Comparison of ENCODE assay signal across 8 mouse cellular contexts in genomic region chr10:127122784-127123435, GRCm38 (mm10). TPM values are rescaled to one million over a fixed set of nuclear protein-coding genes. Genes with fewer than 3 reads are reported as not detected.
DNase-seq lines count a peak whose midpoint lies in the region; ATAC-seq and TF ChIP-seq lines count a peak whose summit lies in the region.

No protein-coding gene starts in this region.

- intact Hi-C loops in heart, adult 2 months (cut with DNase I), result loop anchor here (2.0 to 5.0 kb wide), 2 partner anchors 42 to 189 kb away; partner anchors contain the start of genes B4galnt1 and Mars

- H3K4me1 ChIP-seq in heart, adult 2 months (ENCODE audit: control insufficient read depth, insufficient read depth, low read length), result peaks cover 2% of the 10 kb centered on the region; the same call in 1 of the 2 replicates
- peaks cover 8% of the 10 kb centered on the region for H3K4me1 ChIP-seq in embryonic facial prominence, embryonic 14.5 days (ENCODE audit: control insufficient read depth, insufficient read depth, low read length)
- H3K4me1 ChIP-seq in intestine, postnatal 0 days (replicated peaks; ENCODE audit: control insufficient read depth, insufficient read depth, low read length), result no peaks in the 10 kb centered on the region
- peaks cover 52% of the 10 kb centered on the region for H3K4me1 ChIP-seq in liver, embryonic 16.5 days (ENCODE audit: control insufficient read depth, low read depth, low read length)

- 18% methylated on average over 13 of the region's 13 CpGs for WGBS in heart, adult 2 months
- 21% methylated on average over 13 of the region's 13 CpGs for WGBS in embryonic facial prominence, embryonic 14.5 days
- whole genome bisulfite sequencing in intestine, postnatal 0 days, result 12% methylated on average over 13 of the region's 13 CpGs
- WGBS in liver, embryonic 16.5 days (ENCODE audit: insufficient replicate concordance), result 29% methylated on average over 13 of the region's 13 CpGs

- no peaks in the 10 kb centered on the region for H3K9me3 ChIP-seq in embryonic facial prominence, embryonic 14.5 days (ENCODE audit: control insufficient read depth, low read length)
- no peaks in the 10 kb centered on the region for H3K9me3 ChIP-seq in intestine, postnatal 0 days (ENCODE audit: control insufficient read depth)
- no peaks in the 10 kb centered on the region for H3K9me3 ChIP-seq in liver, embryonic 16.5 days (replicated peaks; ENCODE audit: control insufficient read depth, low read length)

- no peak for TF ChIP-seq EP300 in heart, adult 2 months (IDR thresholded peaks at IDR 0.05; ENCODE audit: insufficient read depth, low read depth, low read length)

- H3K4me3 ChIP-seq in heart, adult 2 months, result no peak overlapping the region
- peak overlapping the region; percentile 26 for H3K4me3 ChIP-seq in embryonic facial prominence, embryonic 14.5 days (ENCODE audit: low read depth, low read length)
- H3K4me3 ChIP-seq in intestine, postnatal 0 days (ENCODE audit: low read depth, low read length), result peak overlapping the region; percentile 23
- peak overlapping the region; percentile 50 for H3K4me3 ChIP-seq in liver, embryonic 16.5 days (ENCODE audit: low read depth, low read length)

- H3K27ac ChIP-seq in heart, adult 2 months, result no peak overlapping the region
- no peak overlapping the region for H3K27ac ChIP-seq in embryonic facial prominence, embryonic 14.5 days (replicated peaks; ENCODE audit: low read depth, low read length)
- H3K27ac ChIP-seq in intestine, postnatal 0 days (ENCODE audit: low read depth, low read length), result no peak overlapping the region
- peak overlapping the region; percentile 92 for H3K27ac ChIP-seq in liver, embryonic 16.5 days (ENCODE audit: low read length)

- H3K4me2 ChIP-seq in embryonic facial prominence, embryonic 14.5 days (ENCODE audit: low read depth, low read length), result peak overlapping the region; percentile 57
- H3K4me2 ChIP-seq in intestine, postnatal 0 days (replicated peaks; ENCODE audit: low read depth), result peak overlapping the region; percentile 62
- peak overlapping the region; percentile 71 for H3K4me2 ChIP-seq in liver, embryonic 16.5 days (ENCODE audit: low read depth, low read length)

- H3K9ac ChIP-seq in heart, adult 2 months (ENCODE audit: low read depth, low read length), result peak overlapping the region; percentile 19; the same call in 1 of the 2 replicates
- peak overlapping the region; percentile 35; the same call in 1 of the 2 replicates for H3K9ac ChIP-seq in embryonic facial prominence, embryonic 14.5 days (ENCODE audit: low read depth, low read length)
- no peak overlapping the region for H3K9ac ChIP-seq in intestine, postnatal 0 days (ENCODE audit: low read depth, low read length)
- H3K9ac ChIP-seq in liver, embryonic 16.5 days (ENCODE audit: low read depth, low read length), result peak overlapping the region; percentile 54

- peak; percentile 64 for TF ChIP-seq POLR2A in heart, adult 2 months (IDR thresholded peaks at IDR 0.05; ENCODE audit: insufficient read depth, low read depth, low read length)

- ATAC-seq in embryonic facial prominence, embryonic 14.5 days (ENCODE audit: low read depth), result no peak
- ATAC-seq in intestine, postnatal 0 days, result no peak
- ATAC-seq in liver, embryonic 16.5 days (ENCODE audit: low read depth), result peak; percentile 61

- H3K36me3 ChIP-seq in heart, adult 2 months (ENCODE audit: control insufficient read depth, insufficient read depth, low read length), result no peaks in the 10 kb centered on the region
- peaks cover 10% of the 10 kb centered on the region for H3K36me3 ChIP-seq in embryonic facial prominence, embryonic 14.5 days (ENCODE audit: control insufficient read depth, insufficient read depth, low read length)
- peaks cover 14% of the 10 kb centered on the region for H3K36me3 ChIP-seq in intestine, postnatal 0 days (ENCODE audit: control insufficient read depth, insufficient read depth)
- peaks cover 12% of the 10 kb centered on the region for H3K36me3 ChIP-seq in liver, embryonic 16.5 days (ENCODE audit: control insufficient read depth, insufficient read depth)

- H3K79me2 ChIP-seq in heart, adult 2 months (replicated peaks; ENCODE audit: control insufficient read depth, insufficient read depth, low read length), result no peaks in the 10 kb centered on the region

- H3K27me3 ChIP-seq in heart, adult 2 months (ENCODE audit: control insufficient read depth, insufficient read depth, low read length), result no peaks in the 10 kb centered on the region
- H3K27me3 ChIP-seq in embryonic facial prominence, embryonic 14.5 days (replicated peaks; ENCODE audit: control insufficient read depth, insufficient read depth, low read length), result no peaks in the 10 kb centered on the region
- H3K27me3 ChIP-seq in intestine, postnatal 0 days (replicated peaks; ENCODE audit: control insufficient read depth, insufficient read depth, low read length), result no peaks in the 10 kb centered on the region
- H3K27me3 ChIP-seq in liver, embryonic 16.5 days (ENCODE audit: control insufficient read depth, insufficient read depth, low read depth, low read length), result no peaks in the 10 kb centered on the region

- no peak for TF ChIP-seq CTCF in heart, adult 2 months (IDR thresholded peaks at IDR 0.05)
- TF ChIP-seq CTCF in intestine, postnatal 0 days (IDR thresholded peaks at IDR 0.05; ENCODE audit: low read depth), result no peak

- DNase-seq in heart, adult 2 months, result no peak
- no peak for DNase-seq in heart, adult 9 months (ENCODE audit: low spot score in 2 of 2)
- peak; percentile 84 for DNase-seq in R1 (ENCODE audit: low read depth, low spot score)
- peak; percentile 63 for DNase-seq in embryonic facial prominence, embryonic 14.5 days (ENCODE audit: low spot score)
- DNase-seq in right cerebral cortex, postnatal 25 days, result peak; percentile 58
- DNase-seq in adrenal gland, postnatal 14 days, result no peak

RNA-seq across cellular contexts. Expression of gene Os9, which starts 2.0 kb away (rescaled TPM):
- total RNA-seq in heart, adult 2 months (2021), result 10 to 100 TPM; 24.4 to 25.1 TPM
- 25.6 and 26.4 TPM in 2 replicates for polyA plus RNA-seq in heart, adult 2 months (2012; rRNA removed)
- polyA plus RNA-seq in embryonic facial prominence, embryonic 14.5 days (2014; fragmentation: Nextera tagmentation; extraction: Ambion mirVana), result 59.3 and 62.9 TPM in 2 replicates
- polyA plus RNA-seq in intestine, postnatal 0 days (2015; fragmentation: Nextera tagmentation; extraction: Ambion mirVana), result 113 and 116 TPM in 2 replicates
- polyA plus RNA-seq in liver, embryonic 16.5 days (2015; fragmentation: Nextera tagmentation; extraction: Ambion mirVana), result 58.9 and 65.6 TPM in 2 replicates
- 97.9 and 108 TPM in 2 replicates for total RNA-seq in adrenal gland, postnatal 14 days (2021)

RNA-seq across cellular contexts. Expression of gene B4galnt1, which starts 42.1 kb away (rescaled TPM):
- total RNA-seq in heart, adult 2 months (2021), result 1 to 10 TPM; 1.8 to 2.0 TPM
- polyA plus RNA-seq in heart, adult 2 months (2012; rRNA removed), result 4.0 and 9.5 TPM in 2 replicates
- polyA plus RNA-seq in embryonic facial prominence, embryonic 14.5 days (2014; fragmentation: Nextera tagmentation; extraction: Ambion mirVana), result 9.0 and 9.8 TPM in 2 replicates
- polyA plus RNA-seq in intestine, postnatal 0 days (2015; fragmentation: Nextera tagmentation; extraction: Ambion mirVana), result 29.4 and 34.1 TPM in 2 replicates
- 18.7 and 24.3 TPM in 2 replicates for polyA plus RNA-seq in liver, embryonic 16.5 days (2015; fragmentation: Nextera tagmentation; extraction: Ambion mirVana)
- total RNA-seq in adrenal gland, postnatal 14 days (2021), result 14.6 and 24.7 TPM in 2 replicates

RNA-seq across cellular contexts. Expression of gene Agap2, which starts 47.8 kb away (rescaled TPM):
- total RNA-seq in heart, adult 2 months (2021), result 1 to 10 TPM; 5.0 to 5.5 TPM
- 2.9 and 4.8 TPM in 2 replicates for polyA plus RNA-seq in heart, adult 2 months (2012; rRNA removed)
- polyA plus RNA-seq in embryonic facial prominence, embryonic 14.5 days (2014; fragmentation: Nextera tagmentation; extraction: Ambion mirVana), result 0.45 and 0.72 TPM in 2 replicates
- 0.07 and 0.20 TPM in 2 replicates for polyA plus RNA-seq in intestine, postnatal 0 days (2015; fragmentation: Nextera tagmentation; extraction: Ambion mirVana)
- 0.71 and 1.2 TPM in 2 replicates for polyA plus RNA-seq in liver, embryonic 16.5 days (2015; fragmentation: Nextera tagmentation; extraction: Ambion mirVana)
- total RNA-seq in adrenal gland, postnatal 14 days (2021), result 6.9 and 14.3 TPM in 2 replicates

RNA-seq across cellular contexts. Expression of gene Tspan31, which starts 52.8 kb away (rescaled TPM):
- total RNA-seq in heart, adult 2 months (2021), result 10 to 100 TPM; 39.3 to 51.0 TPM
- polyA plus RNA-seq in heart, adult 2 months (2012; rRNA removed), result 67.6 and 130 TPM in 2 replicates
- 51.8 and 53.6 TPM in 2 replicates for polyA plus RNA-seq in embryonic facial prominence, embryonic 14.5 days (2014; fragmentation: Nextera tagmentation; extraction: Ambion mirVana)
- 264 and 300 TPM in 2 replicates for polyA plus RNA-seq in intestine, postnatal 0 days (2015; fragmentation: Nextera tagmentation; extraction: Ambion mirVana)
- 87.4 and 96.7 TPM in 2 replicates for polyA plus RNA-seq in liver, embryonic 16.5 days (2015; fragmentation: Nextera tagmentation; extraction: Ambion mirVana)
- 76.3 and 96.5 TPM in 2 replicates for total RNA-seq in adrenal gland, postnatal 14 days (2021)

RNA-seq across cellular contexts. Expression of gene Slc26a10, which starts 57.5 kb away (rescaled TPM):
- 10 to 100 TPM; 13.2 to 14.7 TPM for total RNA-seq in heart, adult 2 months (2021)
- 40.5 and 68.0 TPM in 2 replicates for polyA plus RNA-seq in heart, adult 2 months (2012; rRNA removed)
- 0.86 and 1.7 TPM in 2 replicates for polyA plus RNA-seq in embryonic facial prominence, embryonic 14.5 days (2014; fragmentation: Nextera tagmentation; extraction: Ambion mirVana)
- polyA plus RNA-seq in intestine, postnatal 0 days (2015; fragmentation: Nextera tagmentation; extraction: Ambion mirVana), result 0.52 and 0.65 TPM in 2 replicates
- 2.2 and 2.7 TPM in 2 replicates for polyA plus RNA-seq in liver, embryonic 16.5 days (2015; fragmentation: Nextera tagmentation; extraction: Ambion mirVana)
- total RNA-seq in adrenal gland, postnatal 14 days (2021), result 10.4 and 10.8 TPM in 2 replicates

Comparison
In these comparisons a context has a peak if more than half of its experiments do, and no peak if none do; other contexts are left out.
1. DNase-seq: peak in R1 (single experiment), embryonic facial prominence, embryonic 14.5 days (single experiment) and right cerebral cortex, postnatal 25 days (single experiment); none in heart, adult 2 months (0 of 2), heart, adult 9 months (0 of 2) and adrenal gland, postnatal 14 days (single experiment).
2. Peak in every context shown above with its lines, with median percentiles within 50 percentile points of each other: H3K4me2 ChIP-seq.